Mouse (Mus musculus) heart, adult 2 months (tissue): ENCODE results near the gene Pdss2.
"Not testable (repeated sequence)": the region's sequence is repeated elsewhere in the genome, so short reads cannot be mapped to it uniquely, and the experiment has no call there.

Experiments used
- CTCF ChIP-seq: fragments of 200-600 bp; IDR thresholded peaks from 2 replicates; pipeline ENCODE4 v1.8.1; 2022; ENCODE audit warnings: antibody characterized with exemption, mild to moderate bottlenecking, moderate library complexity
- EP300 ChIP-seq: fragments of 200-500 bp; IDR thresholded peaks from 2 replicates; pipeline ENCODE4 v1.6.1; 2011; ENCODE audit warnings: low read depth, low read length, control low read depth; ENCODE audit not compliant: insufficient read depth
- POLR2A ChIP-seq: fragments of 200-500 bp; IDR thresholded peaks from 2 replicates; pipeline ENCODE4 v1.6.1; 2011; ENCODE audit warnings: mild to moderate bottlenecking, low read depth, low read length, control low read depth; ENCODE audit not compliant: insufficient read depth

GRCm38 (mm10) chr10:43257500-43257899 is 36.2 kb downstream of the Pdss2 start:
- not testable (repeated sequence) for TF ChIP-seq EP300, POLR2A, CTCF
